In genomic region chr13:83730713-83731480, GRCm38 (mm10) we compare ENCODE assay signal across 8 mouse cellular contexts.
A peak's percentile ranks its signal among the peaks of the same experiment; 100 is the strongest.
DNase-seq lines count a peak whose midpoint lies in the region; ATAC-seq and TF ChIP-seq lines count a peak whose summit lies in the region.

No protein-coding gene starts in this region.

- peaks cover 48% of the 10 kb centered on the region for H3K27me3 ChIP-seq in embryonic facial prominence, embryonic 12.5 days
- no peaks in the 10 kb centered on the region for H3K27me3 ChIP-seq in hindbrain, embryonic 15.5 days
- H3K27me3 ChIP-seq in limb, embryonic 10.5 days (ENCODE audit: low read depth, poor library complexity, severe bottlenecking): peaks cover 94% of the 10 kb centered on the region
- no peaks in the 10 kb centered on the region for H3K27me3 ChIP-seq in midbrain, postnatal 0 days (ENCODE audit: insufficient read depth, low read length)

- intact Hi-C loops in gastrocnemius, postnatal 14 days (cut with DNase I; ENCODE audit: low total_unique reads): no loop called here
- intact Hi-C loops in gastrocnemius, postnatal 36 days (cut with DNase I): no loop called here

- WGBS in embryonic facial prominence, embryonic 12.5 days: 1% methylated on average over 90 of the region's 91 CpGs
- WGBS in hindbrain, embryonic 15.5 days: under 1% methylated on average over 78 of the region's 91 CpGs
- WGBS in limb, embryonic 10.5 days: under 1% methylated on average over 91 of the region's 91 CpGs
- 1% methylated on average over 69 of the region's 91 CpGs for WGBS in midbrain, postnatal 0 days

- H3K27ac ChIP-seq in embryonic facial prominence, embryonic 12.5 days: peak overlapping the region; percentile 87
- H3K27ac ChIP-seq in hindbrain, embryonic 15.5 days (replicated peaks): peak overlapping the region; percentile 100
- H3K27ac ChIP-seq in limb, embryonic 10.5 days: peak overlapping the region; percentile 96
- H3K27ac ChIP-seq in midbrain, postnatal 0 days (ENCODE audit: low read depth, low read length): peak overlapping the region; percentile 100

- no peaks in the 10 kb centered on the region for H3K9me3 ChIP-seq in embryonic facial prominence, embryonic 12.5 days
- no peaks in the 10 kb centered on the region for H3K9me3 ChIP-seq in hindbrain, embryonic 15.5 days
- no peaks in the 10 kb centered on the region for H3K9me3 ChIP-seq in limb, embryonic 10.5 days (replicated peaks)
- no peaks in the 10 kb centered on the region for H3K9me3 ChIP-seq in midbrain, postnatal 0 days (ENCODE audit: low read length)

- H3K4me1 ChIP-seq in embryonic facial prominence, embryonic 12.5 days: 0 out of 2 replicates have a peak, but pooled peaks cover 4% of the 10 kb centered on the region
- H3K4me1 ChIP-seq in hindbrain, embryonic 15.5 days (replicated peaks): no peaks in the 10 kb centered on the region
- H3K4me1 ChIP-seq in limb, embryonic 10.5 days: peaks cover 41% of the 10 kb centered on the region
- H3K4me1 ChIP-seq in midbrain, postnatal 0 days (ENCODE audit: insufficient read depth, low read length): no peaks in the 10 kb centered on the region

- TF ChIP-seq CTCF in midbrain, postnatal 0 days (IDR thresholded peaks at IDR 0.05): peak; percentile 43

- no peaks in the 10 kb centered on the region for H3K36me3 ChIP-seq in embryonic facial prominence, embryonic 12.5 days
- H3K36me3 ChIP-seq in hindbrain, embryonic 15.5 days: no peaks in the 10 kb centered on the region
- no peaks in the 10 kb centered on the region for H3K36me3 ChIP-seq in limb, embryonic 10.5 days
- no peaks in the 10 kb centered on the region; the same call in 1 of the 2 replicates for H3K36me3 ChIP-seq in midbrain, postnatal 0 days (ENCODE audit: insufficient read depth, low read length)

- peak overlapping the region; percentile 72 for H3K9ac ChIP-seq in embryonic facial prominence, embryonic 12.5 days
- peak overlapping the region; percentile 99 for H3K9ac ChIP-seq in hindbrain, embryonic 15.5 days
- H3K9ac ChIP-seq in midbrain, postnatal 0 days (replicated peaks; ENCODE audit: low read length, poor library complexity, severe bottlenecking): peak overlapping the region; percentile 100

- ATAC-seq in embryonic facial prominence, embryonic 12.5 days (ENCODE audit: insufficient number of reproducible peaks, insufficient read depth, low FRiP score, low TSS enrichment): peak; percentile 85
- ATAC-seq in hindbrain, embryonic 15.5 days (ENCODE audit: low FRiP score, low read depth): peak; percentile 81
- ATAC-seq in midbrain, postnatal 0 days (ENCODE audit: low FRiP score): peak; percentile 60
- no peak for ATAC-seq in monocyte, adult 5-6 weeks (replicated peaks; ENCODE audit: insufficient number of reproducible peaks, low FRiP score, low TSS enrichment, poor library complexity, severe bottlenecking)

- H3K4me3 ChIP-seq in embryonic facial prominence, embryonic 12.5 days: peak overlapping the region; percentile 61
- peak overlapping the region; percentile 77 for H3K4me3 ChIP-seq in hindbrain, embryonic 15.5 days
- peak overlapping the region; percentile 74 for H3K4me3 ChIP-seq in limb, embryonic 10.5 days
- peak overlapping the region; percentile 78 for H3K4me3 ChIP-seq in midbrain, postnatal 0 days (ENCODE audit: low read depth, low read length)

- DNase-seq in gastrocnemius, postnatal 14 days: peak; percentile 30
- no peak for DNase-seq in gastrocnemius, postnatal 36 days
- DNase-seq in adrenal gland, postnatal 10 days: peak; percentile 62
- peak; percentile 88 for DNase-seq in limb, embryonic 10.5 days (ENCODE audit: low spot score)
- DNase-seq in midbrain, postnatal 0 days (ENCODE audit: low spot score): peak; percentile 85

- H3K4me2 ChIP-seq in embryonic facial prominence, embryonic 12.5 days (replicated peaks): peak overlapping the region; percentile 92
- H3K4me2 ChIP-seq in hindbrain, embryonic 15.5 days: peak overlapping the region; percentile 78
- peak overlapping the region; percentile 79 for H3K4me2 ChIP-seq in midbrain, postnatal 0 days (ENCODE audit: low read depth, low read length, poor library complexity, severe bottlenecking)

Comparison
In these comparisons a context has a peak if more than half of its experiments do, and no peak if none do; other contexts are left out.
1. DNase-seq: peak in gastrocnemius, postnatal 14 days (single experiment), adrenal gland, postnatal 10 days (single experiment), limb, embryonic 10.5 days (single experiment) and midbrain, postnatal 0 days (single experiment); none in gastrocnemius, postnatal 36 days (0 of 2).
2. Peak in every context shown above with its lines, with median percentiles within 50 percentile points of each other: H3K27ac ChIP-seq, H3K4me2 ChIP-seq, H3K4me3 ChIP-seq and H3K9ac ChIP-seq.